Mouse (Mus musculus) CH12.LX (cell line): ENCODE data around the gene Acaa1b. TPM values are rescaled to one million over a fixed set of nuclear protein-coding genes. Genes with fewer than 3 reads are reported as not detected.

Experiments used
- DNase-seq: peaks from one replicate; pipeline ENCODE4 v3.0.0-alpha.2; 2013; ENCODE audit errors: extremely low read depth
- H3K27ac ChIP-seq: 2 replicates; pipeline ENCODE4 v1.5.1; 2012; ENCODE audit warnings: low read depth, mild to moderate bottlenecking, control low read depth, moderate library complexity; ENCODE audit not compliant: insufficient read depth
- H3K27me3 ChIP-seq: replicated peaks from 2 replicates; pipeline ENCODE3; 2012; ENCODE audit warnings: inconsistent platforms
- H3K36me3 ChIP-seq, 2 experiments: replicated peaks in 1 of 2; 2 replicates each; pipeline versions ENCODE3 to v1.6.1; 2012; ENCODE audit warnings: inconsistent platforms in 1 of 2, low read length in 1 of 2, mild to moderate bottlenecking in 1 of 2, mixed read lengths in 1 of 2, moderate library complexity in 1 of 2; ENCODE audit not compliant: control insufficient read depth in 1 of 2, insufficient read depth in 1 of 2
- H3K4me1 ChIP-seq, 2 experiments: 2 replicates each; pipeline ENCODE4 v1.6.1; 2012; ENCODE audit warnings: inconsistent platforms in 1 of 2, moderate library complexity in 1 of 2; ENCODE audit not compliant: insufficient read depth in 2 of 2, control insufficient read depth in 1 of 2
- H3K4me2 ChIP-seq: 2 replicates; pipeline ENCODE4 v1.6.1; 2012; ENCODE audit warnings: low read depth, mild to moderate bottlenecking, control low read depth; ENCODE audit not compliant: poor library complexity, insufficient read depth, severe bottlenecking
- H3K4me3 ChIP-seq, 3 experiments: fragments of 150-350 bp in 1 of 3; sonication (generic) in 1 of 3; replicated peaks in 1 of 3; 2 replicates each; pipeline versions ENCODE3 to v1.5.1; 2011 to 2012; ENCODE audit warnings: low read depth in 2 of 3, low read length in 2 of 3, mild to moderate bottlenecking in 2 of 3, moderate library complexity in 2 of 3, control low read depth in 1 of 3, improper control_type of control experiment in 1 of 3, inconsistent platforms in 1 of 3, mixed read lengths in 1 of 3; ENCODE audit not compliant: poor library complexity in 1 of 3
- H3K79me2 ChIP-seq: replicated peaks from 2 replicates; pipeline ENCODE4 v1.6.1; 2012; ENCODE audit warnings: mild to moderate bottlenecking, moderate library complexity; ENCODE audit not compliant: control insufficient read depth, poor library complexity, insufficient read depth, severe bottlenecking; ENCODE audit errors: extremely low read depth
- H3K9ac ChIP-seq: 2 replicates; pipeline ENCODE4 v1.6.1; 2012; ENCODE audit warnings: low read depth, mild to moderate bottlenecking, control low read depth, moderate library complexity; ENCODE audit not compliant: insufficient read depth
- H3K9me3 ChIP-seq: replicated peaks from 2 replicates; pipeline ENCODE3; 2012; ENCODE audit warnings: low read length, inconsistent platforms, mixed read lengths
- CHD2 ChIP-seq: IDR thresholded peaks from 2 replicates; pipeline ENCODE4 v1.6.1; 2011; ENCODE audit warnings: low read length, improper control_type of control experiment
- E2F4 ChIP-seq: IDR thresholded peaks from 2 replicates; pipeline ENCODE4 v1.6.1; 2011; ENCODE audit warnings: low read depth, low read length, improper control_type of control experiment; ENCODE audit not compliant: insufficient replicate concordance
- ELF1 ChIP-seq: IDR thresholded peaks from 2 replicates; pipeline ENCODE4 v1.6.1; 2014; ENCODE audit warnings: low read depth, mild to moderate bottlenecking, inconsistent platforms, low read length, improper control_type of control experiment
- ETS1 ChIP-seq: conservative IDR thresholded peaks from 2 replicates; pipeline ENCODE4 v1.6.1; 2012; ENCODE audit warnings: low read depth, mild to moderate bottlenecking, inconsistent platforms, low read length, improper control_type of control experiment, moderate library complexity
- JUN ChIP-seq: IDR thresholded peaks from 2 replicates; pipeline ENCODE4 v1.6.1; 2011; ENCODE audit warnings: low read depth, mild to moderate bottlenecking, low read length, improper control_type of control experiment, moderate library complexity; ENCODE audit not compliant: insufficient read depth
- MAFK ChIP-seq: IDR thresholded peaks from 2 replicates; pipeline ENCODE4 v1.6.1; 2011; ENCODE audit warnings: low read length, improper control_type of control experiment; ENCODE audit not compliant: insufficient replicate concordance
- MAZ ChIP-seq: IDR thresholded peaks from 2 replicates; pipeline ENCODE4 v1.6.1; 2012; ENCODE audit warnings: low read depth, mild to moderate bottlenecking, inconsistent platforms, low read length, improper control_type of control experiment, moderate library complexity
- MXI1 ChIP-seq: IDR thresholded peaks from 2 replicates; pipeline ENCODE4 v1.6.1; 2011; ENCODE audit warnings: mild to moderate bottlenecking, low read depth, low read length, improper control_type of control experiment
- NELFE ChIP-seq: IDR thresholded peaks from 2 replicates; pipeline ENCODE4 v1.6.1; 2011; ENCODE audit warnings: low read depth, low read length, improper control_type of control experiment
- NRF1 ChIP-seq: IDR thresholded peaks from 2 replicates; pipeline ENCODE4 v1.6.1; 2014; ENCODE audit warnings: low read depth, mild to moderate bottlenecking, inconsistent platforms, low read length, improper control_type of control experiment, moderate library complexity
- PAX5 ChIP-seq: IDR thresholded peaks from 2 replicates; pipeline ENCODE4 v1.6.1; 2012; ENCODE audit warnings: low read length, inconsistent platforms, mixed read lengths
- USF1 ChIP-seq: IDR thresholded peaks from 2 replicates; pipeline ENCODE4 v1.6.1; 2014; ENCODE audit warnings: low read depth, mild to moderate bottlenecking, inconsistent platforms, low read length, improper control_type of control experiment
- ZC3H11A ChIP-seq: IDR thresholded peaks from 2 replicates; pipeline ENCODE4 v1.6.1; 2012; ENCODE audit warnings: low read depth, mild to moderate bottlenecking, inconsistent platforms, low read length, improper control_type of control experiment
- ZKSCAN1 ChIP-seq: IDR thresholded peaks from 2 replicates; pipeline ENCODE4 v1.6.1; 2012; ENCODE audit warnings: low read depth, inconsistent platforms, low read length, improper control_type of control experiment, borderline replicate concordance
- ZMIZ1 ChIP-seq: IDR thresholded peaks from 2 replicates; pipeline ENCODE4 v1.6.1; 2012; ENCODE audit warnings: low read depth, mild to moderate bottlenecking, inconsistent platforms, low read length, improper control_type of control experiment
- ZNF384 ChIP-seq: IDR thresholded peaks from 2 replicates; pipeline ENCODE4 v1.6.1; 2012; ENCODE audit warnings: low read depth, low read length, improper control_type of control experiment, inconsistent platforms
- dilution Hi-C: fragments of 300-500 bp; cut with MboI; formaldehyde crosslinking; loops from 2 replicates; pipeline ENCODE4 v1.14.3; 2020; ENCODE audit warnings: low sequenced_read_pairs; ENCODE audit not compliant: extremely low pct_unique_long_range_greater_than_20kb, extremely low pct_ligation_motif_present
- in situ Hi-C: fragments of 300-500 bp; cut with MboI; formaldehyde crosslinking; loops from 3 replicates; pipeline ENCODE4 v1.14.3; 2019; ENCODE audit warnings: low sequenced_read_pairs, low pct_ligation_motif_present, low pct_unique_long_range_greater_than_20kb, mixed read lengths
- polyA plus RNA-seq: library from polyadenylated mRNA; unstranded; fragments of >175 nt; gene quantifications from 2 replicates; pipeline ENCODE4 v1.2.1, GENCODE M21; 2012; ENCODE audit warnings: low read depth; ENCODE audit not compliant: insufficient read length
- total RNA-seq, 2 experiments: library from RNA; depleted of rRNA; stranded (reverse); fragments of 300-350 nt in 1 of 2; fragments of >200 nt in 1 of 2; gene quantifications; 2 replicates each; pipeline ENCODE4 v1.2.3; 2012 to 2014

The Acaa1b gene
- total and polyA plus RNA-seq, 3 experiments = 0.17 TPM; not detected in 2

DNA sequence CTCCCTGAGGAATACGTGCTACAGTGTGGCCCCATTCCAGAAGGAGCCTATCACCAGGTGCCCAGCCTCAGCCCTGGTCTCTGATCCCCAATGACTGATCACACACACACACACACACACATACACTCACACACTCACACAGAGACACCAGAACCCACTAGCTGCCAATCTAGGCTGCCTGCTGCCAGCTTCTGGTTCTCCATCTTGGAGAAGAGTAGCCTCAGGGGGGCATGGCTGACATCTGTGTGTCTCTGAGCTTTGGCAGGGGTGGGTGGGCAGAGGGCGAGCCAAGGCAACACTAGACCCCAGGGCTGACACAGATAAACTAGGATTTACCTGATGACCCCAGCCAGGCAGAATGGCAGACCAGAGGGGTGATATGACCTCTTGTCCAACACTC, 18.1 kb downstream of the Acaa1b start:
- H3K27me3 ChIP-seq = no peaks in the 10 kb centered on the region
- TF ChIP-seq ZKSCAN1 (no peak), ETS1 (no peak)
- TF ChIP-seq, all 38 proteins: peak for 0
- peaks cover 0 to 43% of the 10 kb centered on the region in 2 experiments for H3K36me3 ChIP-seq
- H3K9ac ChIP-seq = no peak overlapping the region
- DNase-seq = no peak
- in situ Hi-C loops (no loop called here), dilution Hi-C loops (no loop called here)
- H3K9me3 ChIP-seq = no peaks in the 10 kb centered on the region
- H3K27ac ChIP-seq = no peak overlapping the region
- H3K4me1 ChIP-seq = no peaks in the 10 kb centered on the region
- no peak overlapping the region for H3K4me2 ChIP-seq
- no peaks in the 10 kb centered on the region for H3K79me2 ChIP-seq
- no peak overlapping the region for H3K4me3 ChIP-seq

DNA sequence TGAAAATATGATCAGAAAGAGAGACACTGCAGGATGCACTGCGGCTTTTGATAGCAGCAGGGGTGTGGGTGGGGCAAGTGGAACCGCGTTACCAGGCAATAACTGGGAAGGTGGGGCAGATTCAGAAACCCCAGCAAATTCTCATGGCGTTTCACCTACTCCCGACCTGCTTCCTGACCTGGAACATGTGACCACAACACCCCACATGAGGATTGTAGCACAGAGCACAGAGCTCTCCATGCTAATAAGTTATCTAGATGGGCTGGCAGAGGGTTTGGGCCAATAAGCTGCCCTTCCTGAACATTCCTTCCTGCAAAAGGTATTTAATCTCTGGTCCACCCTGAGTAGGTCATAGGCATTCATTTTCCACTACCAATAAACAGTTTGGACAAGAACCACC, 26.2 kb downstream of the Acaa1b start:
- H3K27me3 ChIP-seq = no peaks in the 10 kb centered on the region
- H3K9ac ChIP-seq = no peak overlapping the region
- peaks cover 32 to 74% of the 10 kb centered on the region in 2 experiments for H3K36me3 ChIP-seq
- H3K4me3 ChIP-seq = no peak overlapping the region
- no peak overlapping the region for H3K4me2 ChIP-seq
- no peaks in the 10 kb centered on the region for H3K4me1 ChIP-seq
- dilution Hi-C loops (no loop called here), in situ Hi-C loops (no loop called here)
- no peaks in the 10 kb centered on the region for H3K79me2 ChIP-seq
- H3K27ac ChIP-seq = no peak overlapping the region
- peaks cover 4% of the 10 kb centered on the region for H3K9me3 ChIP-seq
- TF ChIP-seq ZKSCAN1 = no peak
- DNase-seq = no peak

DNA sequence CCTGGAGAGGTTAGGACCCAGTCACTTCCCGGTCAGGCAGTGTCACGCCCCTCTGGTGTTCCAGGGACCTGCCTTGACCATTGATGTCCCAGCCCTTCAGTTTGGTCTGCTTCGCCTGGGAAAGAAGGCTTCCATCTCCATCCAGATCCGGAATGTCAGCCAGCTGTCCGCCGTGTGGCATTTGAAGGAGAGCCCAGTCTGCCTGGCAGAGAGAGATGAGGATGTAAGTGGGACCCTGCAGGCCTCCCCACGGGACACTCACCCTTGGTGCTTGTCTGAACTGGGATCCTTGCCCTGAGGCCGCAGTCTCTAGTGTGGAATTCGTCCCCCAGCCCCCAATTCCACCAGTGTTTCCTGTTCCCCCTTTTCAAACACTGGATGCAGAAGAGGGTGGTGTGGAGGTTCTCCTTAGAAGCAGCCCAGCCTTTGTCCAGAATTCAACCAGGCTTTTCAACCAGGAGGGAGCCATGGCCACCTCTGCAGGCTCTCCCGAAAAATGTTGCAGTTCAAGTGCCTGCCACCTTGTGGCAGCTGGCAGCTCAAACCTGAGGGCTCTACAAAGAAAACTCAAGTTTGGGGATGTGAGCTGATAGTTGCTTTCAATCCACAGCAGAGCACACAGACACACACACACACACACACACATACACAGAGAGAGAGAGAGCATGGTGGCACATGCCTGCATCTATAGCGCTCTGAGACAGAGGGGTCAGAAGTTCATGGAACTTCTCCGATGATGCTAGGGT, 28.3 kb downstream of the Acaa1b start:
- Histone ChIP-seq H3K4me2 (no peak overlapping the region), H3K9me3 (peaks cover 4% of the 10 kb centered on the region), H3K27me3 (no peaks in the 10 kb centered on the region), H3K36me3 (peaks cover 42 to 82% of the 10 kb centered on the region in 2 experiments), H3K79me2 (no peaks in the 10 kb centered on the region), H3K4me1 (no peaks in the 10 kb centered on the region), H3K27ac (no peak overlapping the region), H3K9ac (no peak overlapping the region), H3K4me3 (no peak overlapping the region)
- dilution Hi-C loops (no loop called here), in situ Hi-C loops (no loop called here)
- DNase-seq = no peak
- TF ChIP-seq ZC3H11A (no peak), ZMIZ1 (no peak), E2F4 (no peak), CHD2 (no peak), ZNF384 (no peak), USF1 (no peak), NRF1 (no peak), JUN (no peak), PAX5 (no peak), MXI1 (no peak), ZKSCAN1 (no peak), ELF1 (no peak), ETS1 (no peak), MAZ (no peak), MAFK (no peak), NELFE (no peak)
